In genomic region chr11:42000190-42001098, GRCm38 (mm10) we compare ENCODE assay signal across 9 mouse cellular contexts. TPM values are rescaled to one million over a fixed set of nuclear protein-coding genes. Genes with fewer than 3 reads are reported as not detected.
DNase-seq lines count a peak whose midpoint lies in the region; ATAC-seq lines count a peak whose summit lies in the region.
"Had no signal": no experiment of that assay in that cellular context is flagged by ENCODE, and none has a peak within 500 bp of the region (broad histone marks: within the 10 kb centered on the region; RNA-seq: fewer than 3 reads in every experiment).

TSS of gene Gabrg2 (minus strand) at chr11:42000857.

- no peak within 1 kb of the TSS for H3K9ac ChIP-seq in kidney, embryonic 14.5 days (ENCODE audit: low read depth, low read length)
- no peak within 1 kb of the TSS for H3K9ac ChIP-seq in intestine, embryonic 16.5 days (ENCODE audit: low read depth, low read length)
- H3K9ac ChIP-seq: limb, embryonic 12.5 days had no signal

- WGBS in kidney, embryonic 14.5 days: 10% methylated on average over 20 of the region's 20 CpGs
- WGBS in intestine, embryonic 16.5 days: 12% methylated on average over 20 of the region's 20 CpGs

- intact Hi-C loops in left cerebral cortex, postnatal 25 days (cut with DNase I): no loop called here

- H3K4me3 ChIP-seq in kidney, embryonic 14.5 days (ENCODE audit: low read length): no peak within 1 kb of the TSS
- H3K4me3 ChIP-seq in intestine, embryonic 16.5 days (ENCODE audit: low read length): no peak within 1 kb of the TSS
- H3K4me3 ChIP-seq: limb, embryonic 12.5 days had no signal

- H3K36me3 ChIP-seq in kidney, embryonic 14.5 days (ENCODE audit: control insufficient read depth, insufficient read depth, low read length): no peaks in the 10 kb centered on the region
- no peaks in the 10 kb centered on the region for H3K36me3 ChIP-seq in intestine, embryonic 16.5 days (ENCODE audit: control insufficient read depth, insufficient read depth, low read length)
- H3K36me3 ChIP-seq: limb, embryonic 12.5 days had no signal

- no peaks in the 10 kb centered on the region for H3K27me3 ChIP-seq in kidney, embryonic 14.5 days (ENCODE audit: control insufficient read depth, insufficient read depth, low read length)
- H3K27me3 ChIP-seq in intestine, embryonic 16.5 days (replicated peaks; ENCODE audit: control insufficient read depth, insufficient read depth, low read length): no peaks in the 10 kb centered on the region

- H3K4me1 ChIP-seq in kidney, embryonic 14.5 days (ENCODE audit: control insufficient read depth, insufficient read depth, low read length): no peaks in the 10 kb centered on the region
- H3K4me1 ChIP-seq in intestine, embryonic 16.5 days (ENCODE audit: control insufficient read depth, insufficient read depth, low read length): no peaks in the 10 kb centered on the region
- H3K4me1 ChIP-seq: limb, embryonic 12.5 days had no signal

- peak; percentile 22 for DNase-seq in embryo, embryonic 10.5 days (ENCODE audit: low spot score)
- DNase-seq in frontal cortex, postnatal 36 days (ENCODE audit: low spot score in 2 of 2): peak; percentile 35 to 61
- peak; percentile 45 to 67 for DNase-seq in left cerebral cortex, postnatal 25 days (ENCODE audit: low spot score in 2 of 2)
- DNase-seq in right cerebral cortex, postnatal 14 days: peak; percentile 33
- no peak for DNase-seq in thymus, postnatal 0 days (ENCODE audit: low spot score)
- DNase-seq in c-Kit-positive CD71-positive TER-119-positive erythroid progenitor cells, embryonic 14.5 days (ENCODE audit: low spot score): no peak

- no peak within 1 kb of the TSS for H3K4me2 ChIP-seq in kidney, embryonic 14.5 days (replicated peaks; ENCODE audit: low read depth, low read length)
- H3K4me2 ChIP-seq in intestine, embryonic 16.5 days (ENCODE audit: low read depth, low read length): no peak within 1 kb of the TSS
- H3K4me2 ChIP-seq: limb, embryonic 12.5 days had no signal

- no peak within 1 kb of the TSS for H3K27ac ChIP-seq in kidney, embryonic 14.5 days (ENCODE audit: low read depth, low read length)
- no peak within 1 kb of the TSS for H3K27ac ChIP-seq in intestine, embryonic 16.5 days (ENCODE audit: low read length)
- H3K27ac ChIP-seq: limb, embryonic 12.5 days had no signal

- no peaks in the 10 kb centered on the region for H3K9me3 ChIP-seq in kidney, embryonic 14.5 days (ENCODE audit: control insufficient read depth, low read length)
- H3K9me3 ChIP-seq in intestine, embryonic 16.5 days (ENCODE audit: control insufficient read depth, low read length): no peaks in the 10 kb centered on the region
- H3K9me3 ChIP-seq: limb, embryonic 12.5 days had no signal

- no peak for ATAC-seq in kidney, embryonic 14.5 days (ENCODE audit: low FRiP score, low TSS enrichment)
- no peak for ATAC-seq in intestine, embryonic 16.5 days

RNA-seq across cellular contexts. Expression of gene Gabrg2, which starts in this region (rescaled TPM):
- total RNA-seq in left cerebral cortex, postnatal 25 days (2021): 100 to 1,000 TPM; 204 to 207 TPM
- polyA plus RNA-seq in kidney, embryonic 14.5 days (2014; fragmentation: Nextera tagmentation; extraction: Ambion mirVana): not detected in 2 replicates
- polyA plus RNA-seq in intestine, embryonic 16.5 days (2015; fragmentation: Nextera tagmentation; extraction: Ambion mirVana): 0.60 and 0.78 TPM in 2 replicates
- polyA plus RNA-seq in thymus, postnatal 0 days (2015; fragmentation: Nextera tagmentation; extraction: Ambion mirVana): not detected in 2 replicates

Comparison
In these comparisons a context has a peak if more than half of its experiments do, and no peak if none do; other contexts are left out.
1. DNase-seq: peak in embryo, embryonic 10.5 days (single experiment), frontal cortex, postnatal 36 days (2 of 2), left cerebral cortex, postnatal 25 days (2 of 2) and right cerebral cortex, postnatal 14 days (single experiment); none in thymus, postnatal 0 days (single experiment) and c-Kit-positive CD71-positive TER-119-positive erythroid progenitor cells, embryonic 14.5 days (single experiment).